Mouse (Mus musculus): ENCODE measurements around the gene Grb2. TPM values are rescaled to one million over a fixed set of nuclear protein-coding genes. Genes with fewer than 3 reads are reported as not detected.
A peak's percentile ranks its signal among the peaks of the same experiment; 100 is the strongest.

Grb2 gene
- total RNA-seq (2021), result 100 to 1,000 TPM; 107 to 108 TPM

DNA sequence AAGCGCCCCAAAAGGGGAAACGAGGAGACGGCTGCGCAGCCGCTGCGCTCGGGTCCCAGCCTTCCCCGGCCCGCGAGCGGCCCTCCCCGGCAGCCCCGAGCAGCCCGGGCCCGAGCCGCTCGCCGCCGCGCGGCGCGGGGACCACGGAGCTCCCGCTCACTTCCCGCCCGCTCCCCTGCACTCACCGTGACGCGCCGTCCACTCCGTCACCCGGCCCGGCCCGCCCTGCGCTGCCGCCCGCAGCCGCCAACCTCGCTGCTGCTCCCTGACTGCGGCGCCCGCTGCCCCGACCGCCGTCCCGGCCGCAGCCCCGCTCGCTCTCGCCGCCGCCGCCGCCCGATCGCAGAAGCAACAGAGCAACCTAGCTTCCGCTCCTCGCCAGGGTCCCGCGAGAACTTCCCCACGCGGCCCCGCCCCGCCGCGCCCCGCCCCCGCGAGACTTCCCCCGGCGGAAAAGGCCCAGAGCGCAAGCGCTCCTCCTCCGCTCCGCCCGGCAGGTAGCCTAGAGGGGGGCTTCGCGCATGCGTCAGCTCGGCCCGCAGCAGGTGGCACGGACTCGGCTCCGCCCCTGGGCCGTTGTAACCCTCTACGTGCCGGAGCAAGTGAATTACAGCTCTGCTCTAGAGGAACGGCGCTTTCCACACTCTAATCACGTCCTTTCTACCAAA, at the start of gene Grb2:
Gene Grb2, minus strand, starts transcription at position 389 of the 668 bp plus-strand sequence.
- peak; percentile 94 for DNase-seq (ENCODE audit: low spot score)
- intact Hi-C loops (cut with DNase I), result no loop called here

GRCm38 (mm10) chr11:115753485-115753884, 45.1 kb upstream of the Grb2 start:
- DNase-seq (ENCODE audit: low spot score), result no peak
- intact Hi-C loops (cut with DNase I), result no loop called here

GRCm38 (mm10) chr11:115752653-115753052, 44.3 kb upstream of the Grb2 start:
- intact Hi-C loops (cut with DNase I), result no loop called here
- DNase-seq (ENCODE audit: low spot score), result no peak

DNA sequence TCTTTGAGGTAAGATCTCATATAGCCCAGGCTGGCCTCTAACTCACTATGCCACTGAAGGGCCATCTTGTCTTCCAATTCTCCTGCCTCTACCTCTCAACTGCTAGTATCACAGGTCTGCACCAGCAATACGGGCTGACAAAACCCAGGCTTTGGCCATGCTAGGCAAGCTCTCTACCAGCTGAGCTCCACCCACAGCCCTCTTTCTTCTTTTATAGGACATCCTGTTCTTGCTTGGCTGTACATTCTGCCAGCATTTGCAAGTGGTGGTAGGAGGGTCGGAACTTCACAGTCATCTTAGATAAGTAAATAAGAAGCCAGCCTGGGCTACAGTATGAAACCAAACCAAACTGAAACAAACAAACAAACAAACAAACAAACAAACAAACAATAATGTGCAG, 43.3 kb upstream of the Grb2 start:
- no peak for DNase-seq (ENCODE audit: low spot score)
- intact Hi-C loops (cut with DNase I), result no loop called here

GRCm38 (mm10) chr11:115749834-115750233, 41.4 kb upstream of the Grb2 start:
- intact Hi-C loops (cut with DNase I), result no loop called here
- DNase-seq (ENCODE audit: low spot score), result no peak

GRCm38 (mm10) chr11:115747351-115747750, 39.0 kb upstream of the Grb2 start:
- intact Hi-C loops (cut with DNase I), result no loop called here
- DNase-seq (ENCODE audit: low spot score), result no peak

- DNase-seq (ENCODE audit: low spot score), result no peak
- intact Hi-C loops (cut with DNase I), result no loop called here
Observed at GRCm38 (mm10) chr11:115746762-115747161, 38.4 kb upstream of the Grb2 start.

- DNase-seq (ENCODE audit: low spot score), result no peak
- intact Hi-C loops (cut with DNase I), result no loop called here
Observed at GRCm38 (mm10) chr11:115746109-115746508, 37.7 kb upstream of the Grb2 start.

GRCm38 (mm10) chr11:115744385-115744784, 36.0 kb upstream of the Grb2 start:
- DNase-seq (ENCODE audit: low spot score), result no peak
- intact Hi-C loops (cut with DNase I), result no loop called here

- no peak for DNase-seq (ENCODE audit: low spot score)
- intact Hi-C loops (cut with DNase I), result no loop called here
Observed at GRCm38 (mm10) chr11:115742926-115743325, 34.5 kb upstream of the Grb2 start.

DNA sequence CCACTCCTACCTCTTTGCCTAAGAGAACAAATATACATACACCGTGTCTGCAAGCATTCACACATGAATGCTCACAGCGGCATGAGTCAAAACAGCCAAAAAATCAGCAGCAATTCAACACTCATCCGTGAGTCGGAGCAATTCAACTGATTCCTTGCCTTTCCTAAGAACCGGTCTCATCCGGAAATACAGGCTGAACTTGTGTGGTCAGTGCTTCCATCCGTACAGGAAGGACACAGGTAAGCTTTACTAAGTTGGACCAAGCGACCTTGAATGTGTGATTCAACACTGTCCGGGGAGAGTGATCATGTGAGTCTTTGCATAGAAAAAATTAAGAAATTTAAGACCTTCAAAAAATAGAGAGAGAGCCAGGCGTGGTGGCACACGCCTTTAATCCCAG, 32.7 kb upstream of the Grb2 start:
- intact Hi-C loops (cut with DNase I), result no loop called here
- no peak for DNase-seq (ENCODE audit: low spot score)

GRCm38 (mm10) chr11:115738275-115738885, 30.0 kb upstream of the Grb2 start:
- intact Hi-C loops (cut with DNase I), result no loop called here
- no peak for DNase-seq (ENCODE audit: low spot score)

DNA sequence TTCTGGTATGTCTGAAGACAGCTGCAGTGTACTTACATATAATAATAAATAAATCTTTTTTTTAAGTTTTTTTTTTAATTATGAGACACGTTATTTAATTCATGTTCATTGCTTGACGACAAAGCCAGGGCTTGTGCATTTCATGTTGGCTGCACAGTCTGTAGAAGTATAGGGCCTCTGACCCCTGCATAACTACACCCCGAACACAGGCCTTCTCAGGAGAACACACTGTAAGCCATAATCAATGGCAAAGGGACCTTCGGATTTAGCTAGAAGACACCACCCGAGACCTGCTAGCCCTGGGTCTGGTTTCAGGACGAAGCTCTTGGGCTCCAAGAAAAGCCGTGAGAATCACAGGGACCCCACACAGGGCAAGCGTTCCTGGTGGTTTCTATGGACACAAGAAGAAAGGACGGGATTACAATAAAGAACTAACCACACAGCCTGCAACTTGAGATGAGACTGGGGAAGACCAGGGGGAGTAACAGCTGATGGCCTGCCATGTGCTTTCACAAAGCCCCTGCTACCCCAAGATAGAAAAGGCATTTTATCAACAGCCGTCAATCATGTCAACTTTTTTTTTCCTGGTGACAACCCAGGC, 29.3 kb upstream of the Grb2 start:
- intact Hi-C loops (cut with DNase I), result no loop called here
- no peak for DNase-seq (ENCODE audit: low spot score)

GRCm38 (mm10) chr11:115734041-115734686, 25.8 kb upstream of the Grb2 start:
- intact Hi-C loops (cut with DNase I), result no loop called here
- no peak for DNase-seq (ENCODE audit: low spot score)

DNA sequence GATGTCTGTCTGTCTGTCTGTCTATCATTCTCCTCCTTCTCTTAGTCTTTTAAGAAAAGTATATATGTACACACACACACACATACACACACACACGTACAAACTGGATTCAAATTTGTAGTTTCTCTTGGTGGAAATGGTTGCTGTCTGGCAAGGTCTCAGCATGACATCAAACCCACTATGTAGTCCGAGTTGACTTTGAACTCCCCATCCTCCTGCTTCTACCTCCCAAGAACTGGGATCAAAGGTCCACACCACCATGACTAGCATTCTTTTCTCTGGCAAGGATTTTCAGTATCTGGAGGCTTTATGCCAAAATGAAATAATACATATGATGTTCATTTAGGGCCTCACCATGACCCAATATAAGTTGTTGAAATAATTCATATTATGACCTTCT, 14.8 kb upstream of the Grb2 start:
- intact Hi-C loops (cut with DNase I), result loop anchor here (5.0 kb wide), 2 partner anchors 44 to 159 kb away; partner anchors contain the start of gene Tmem94
- DNase-seq (ENCODE audit: low spot score), result no peak

DNA sequence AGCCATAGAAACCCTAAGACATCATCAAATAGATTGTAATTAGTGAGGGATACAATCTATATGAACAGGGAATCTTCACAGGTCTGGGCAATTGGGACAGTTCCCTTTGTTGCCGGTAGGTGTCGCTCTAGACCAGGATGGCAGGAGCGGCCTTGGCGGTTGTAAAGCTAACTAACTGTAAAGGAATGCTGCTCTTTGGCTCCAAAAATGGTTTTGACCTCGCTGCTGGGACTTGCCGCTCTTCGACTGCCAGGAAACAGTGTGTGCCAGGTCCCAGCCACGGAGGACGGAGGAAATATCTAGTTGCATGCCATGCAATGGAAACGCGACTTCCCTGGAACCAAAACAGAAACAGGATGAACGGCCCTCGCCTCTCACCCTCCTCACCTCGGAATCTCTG, 14.2 kb upstream of the Grb2 start:
- intact Hi-C loops (cut with DNase I), result loop anchor here (1.0 to 5.0 kb wide), 4 partner anchors 45 to 160 kb away; partner anchors contain the start of genes Tmem94 and Tsen54
- DNase-seq (ENCODE audit: low spot score), result peak; percentile 70

GRCm38 (mm10) chr11:115717660-115718390, 9.4 kb upstream of the Grb2 start:
- intact Hi-C loops (cut with DNase I), result no loop called here
- no peak for DNase-seq (ENCODE audit: low spot score)

GRCm38 (mm10) chr11:115716410-115717338, 8.3 kb upstream of the Grb2 start:
- intact Hi-C loops (cut with DNase I), result no loop called here
- DNase-seq (ENCODE audit: low spot score), result no peak

DNA sequence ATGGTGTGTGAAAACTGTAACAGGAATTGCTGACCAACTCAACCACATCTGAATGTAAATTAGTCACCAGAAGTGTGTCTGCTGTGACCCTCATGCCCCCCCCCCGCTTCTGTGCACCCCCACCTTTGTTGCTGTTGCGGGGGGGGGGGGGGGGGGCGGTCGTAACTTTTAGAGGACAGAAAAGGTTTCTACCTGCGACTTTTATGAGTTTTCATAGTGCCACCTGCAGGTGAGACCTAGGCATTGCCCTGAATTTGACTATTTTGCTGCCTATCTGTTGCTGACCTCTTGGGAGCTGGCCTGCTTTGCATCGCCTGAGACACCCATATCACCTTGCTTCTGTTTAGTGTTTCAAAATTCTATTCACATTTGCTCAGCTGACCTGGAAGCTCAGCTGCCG, 6.1 kb upstream of the Grb2 start:
- DNase-seq (ENCODE audit: low spot score), result no peak
- intact Hi-C loops (cut with DNase I), result loop anchor here (1.0 to 5.0 kb wide), 2 partner anchors 67 to 232 kb away; no protein-coding TSS in a partner anchor
